Mouse (Mus musculus) megakaryocyte, adult 5-6 weeks (primary cell): Measurements from ENCODE around the gene Nudt6. TPM values are rescaled to one million over a fixed set of nuclear protein-coding genes. Genes with fewer than 3 reads are reported as not detected.

ENCODE experiments used
- ATAC-seq: 2 replicates; pipeline ENCODE4 v1.8.0; 2016; ENCODE audit warnings: mild to moderate bottlenecking, inconsistent platforms; ENCODE audit not compliant: poor library complexity, severe bottlenecking
- total RNA-seq, 2 experiments: library from RNA; stranded (forward) in 1 of 2; stranded (reverse) in 1 of 2; fragments of 153-499, 151-499 nt in 1 of 2; fragments of 221-1000, 200-1000 nt in 1 of 2; gene quantifications; 2 replicates each; pipeline versions ENCODE4 v1.2.3 to v1.2.4; 2015 to 2017

Gene Nudt6
- total RNA-seq (2015): 4.5 and 9.5 TPM in 2 replicates
- total RNA-seq (2017): 7.5 and 10.6 TPM in 2 replicates

DNA sequence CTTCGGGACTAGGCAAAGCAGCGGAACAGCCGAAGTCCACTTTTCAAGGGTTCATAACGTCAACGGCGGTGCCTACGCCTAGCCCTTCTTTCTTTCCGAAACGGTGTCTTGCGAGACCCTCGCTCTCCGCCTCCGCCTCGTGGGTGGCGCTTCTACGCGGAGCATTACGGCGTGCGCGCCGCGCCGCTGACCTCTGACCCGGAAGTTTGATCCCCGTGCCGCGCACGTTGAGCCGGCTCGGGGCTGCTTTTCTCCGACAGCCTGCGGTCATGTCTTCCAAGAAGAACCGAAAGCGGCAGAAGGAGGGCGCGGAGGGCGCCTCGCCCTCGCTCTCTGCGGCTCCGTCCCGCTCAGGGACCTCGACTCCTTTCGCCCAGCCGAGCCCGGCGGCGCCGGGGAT lies at the start of gene Nudt6:
Gene Nudt6, minus strand, starts transcription at position 140 of the 400 bp plus-strand sequence.
- peak; percentile 69 for ATAC-seq

DNA sequence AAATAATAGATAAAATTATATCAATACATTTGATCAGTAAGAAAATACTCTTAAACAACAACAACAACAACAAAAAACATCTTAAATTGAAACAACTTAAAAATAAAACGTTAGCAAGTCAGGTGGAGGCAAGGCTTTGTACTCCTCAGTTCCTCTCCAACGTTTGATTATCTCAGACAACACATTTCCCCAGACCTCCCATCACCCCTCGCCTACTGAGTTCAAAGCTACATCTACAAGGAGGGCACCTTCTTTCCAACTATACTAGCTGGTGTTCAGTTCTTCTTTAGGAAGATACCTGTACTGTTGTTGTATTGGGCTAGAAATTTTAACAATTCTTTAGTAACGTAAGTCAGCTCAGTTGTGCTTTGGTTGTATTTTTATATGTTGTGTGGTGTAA lies 49.3 kb upstream of the Nudt6 start:
- no peak for ATAC-seq

DNA sequence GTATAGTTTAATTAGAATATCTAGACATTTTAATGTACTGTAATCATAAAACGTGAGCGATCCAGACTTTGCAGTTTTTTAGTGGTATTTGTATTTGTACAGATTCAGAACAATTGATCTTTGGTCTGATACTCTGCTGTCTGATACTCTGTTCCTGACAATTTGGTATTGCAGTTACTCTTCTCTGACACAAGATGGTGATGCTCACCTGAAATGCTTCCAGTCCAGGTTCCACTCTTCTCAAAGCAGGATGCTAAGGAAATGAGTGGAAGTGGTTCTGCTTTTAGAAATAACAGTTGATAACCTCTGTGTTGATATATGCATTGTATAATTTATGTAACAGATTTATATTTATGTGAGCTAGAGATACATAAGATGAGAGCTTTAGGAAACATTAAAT lies 48.2 kb upstream of the Nudt6 start:
- ATAC-seq: no peak

DNA sequence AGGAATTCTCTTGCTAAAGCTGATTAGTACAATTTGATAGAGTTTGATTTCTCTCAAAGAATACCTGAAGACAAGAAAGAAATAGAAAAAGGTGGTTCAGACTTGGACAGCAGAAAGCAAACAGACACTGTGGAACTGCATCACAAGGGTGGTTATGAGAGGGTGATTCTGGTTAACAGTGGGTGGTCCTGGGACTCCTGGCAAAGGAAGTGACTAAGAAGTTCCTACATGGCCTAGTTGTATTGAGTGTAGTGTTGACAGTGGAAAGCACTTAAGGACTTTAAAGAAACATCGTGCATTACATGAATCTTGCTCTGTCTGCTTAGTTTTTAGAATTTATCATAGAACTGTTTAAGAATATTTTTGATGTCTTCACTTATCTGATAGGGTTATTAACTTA lies 36.0 kb upstream of the Nudt6 start:
- ATAC-seq: no peak

DNA sequence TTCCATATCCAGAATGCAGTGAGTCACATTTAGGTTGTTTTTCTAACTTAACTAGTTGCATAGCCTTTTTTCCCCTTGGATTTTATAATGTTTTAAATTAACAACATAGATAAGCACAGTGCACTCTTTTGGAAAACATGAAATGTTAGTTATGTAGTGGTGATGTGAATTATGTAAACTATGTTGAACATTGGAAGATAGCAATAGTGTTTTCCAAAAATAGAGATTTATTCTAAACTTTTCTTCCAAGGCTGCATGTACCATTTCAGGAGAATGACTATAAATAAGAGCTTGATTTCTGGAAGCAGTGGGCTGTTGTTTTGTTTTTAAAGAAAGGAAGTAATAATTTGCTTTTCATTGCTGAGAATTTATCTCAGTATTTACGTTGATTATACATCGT lies 23.4 kb upstream of the Nudt6 start:
- ATAC-seq: no peak

DNA sequence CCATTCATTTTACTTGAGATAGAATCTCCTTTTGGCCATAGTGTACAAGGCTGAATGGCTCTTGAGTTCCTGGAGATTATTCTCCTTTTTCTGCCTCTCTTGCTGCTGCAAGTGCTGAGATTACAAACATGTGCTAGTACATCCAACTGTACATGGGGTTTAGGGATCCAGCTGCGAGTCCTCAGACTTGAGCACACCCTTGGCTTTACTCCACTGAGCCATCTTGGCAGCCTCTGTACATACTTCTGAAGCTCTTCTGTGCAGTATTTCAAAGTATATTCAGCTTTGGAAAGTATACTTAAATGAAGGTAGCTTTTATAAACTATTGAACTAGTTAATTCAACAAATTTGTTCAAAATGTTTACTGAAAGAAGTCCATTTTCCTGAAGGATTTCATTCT lies 19.8 kb upstream of the Nudt6 start:
- no peak for ATAC-seq

DNA sequence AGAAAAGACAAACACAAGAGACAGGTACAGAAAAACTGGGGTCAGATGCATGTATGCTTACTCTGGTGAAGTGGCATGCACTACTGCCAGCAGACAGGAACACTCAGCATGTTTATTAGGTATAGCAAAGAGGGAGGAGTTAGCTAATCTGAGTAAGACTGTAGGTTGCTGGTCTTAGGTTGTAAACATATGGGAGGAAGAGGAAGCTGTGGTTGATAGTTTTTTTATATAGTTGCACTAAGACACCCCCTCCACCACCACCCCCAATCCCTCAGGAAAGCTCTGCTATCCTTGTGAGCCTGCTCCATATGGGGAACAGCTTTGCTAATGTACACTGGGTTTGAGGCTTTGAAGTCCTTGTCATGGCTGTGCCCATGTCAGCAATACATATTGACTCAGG lies 10.3 kb upstream of the Nudt6 start:
- ATAC-seq: no peak

DNA sequence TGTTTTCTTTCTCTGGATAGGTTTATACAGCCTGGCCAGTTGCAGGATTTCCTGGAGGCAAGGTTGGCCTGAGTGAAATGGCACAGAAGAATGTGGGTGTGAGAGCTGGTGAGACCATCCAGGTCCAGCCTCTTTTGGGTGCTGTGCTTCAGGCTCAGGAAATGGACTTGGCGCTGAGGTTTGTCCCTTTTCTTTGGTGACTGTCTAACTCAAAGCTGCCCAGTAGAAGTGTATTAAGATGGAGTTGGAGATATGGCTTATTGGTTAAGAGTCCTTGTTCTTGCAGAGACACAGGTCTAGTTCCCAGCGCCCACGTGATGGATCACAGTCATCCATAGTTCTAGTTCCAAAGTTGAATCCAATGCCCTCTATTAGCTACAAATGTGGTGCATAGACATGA lies 6.1 kb upstream of the Nudt6 start:
- no peak for ATAC-seq

DNA sequence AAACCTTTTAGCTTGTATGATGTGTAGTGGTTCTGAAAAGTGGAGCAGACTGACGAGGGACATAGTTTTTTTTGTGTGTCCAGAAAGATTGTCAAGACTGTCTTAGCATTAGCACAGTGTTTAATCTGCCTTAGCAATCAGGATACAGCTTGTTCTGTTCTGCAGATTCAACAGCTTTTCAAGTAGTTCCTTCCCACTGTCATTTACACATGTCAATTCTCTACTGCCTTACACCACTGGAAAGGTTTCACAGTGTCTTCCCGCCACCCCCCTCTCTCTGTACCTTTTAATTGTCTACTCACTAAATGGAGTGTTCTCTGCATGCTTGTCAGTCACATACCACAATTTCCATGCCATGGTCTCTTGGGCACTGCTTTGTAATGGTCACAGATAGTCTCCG lies 1.2 kb upstream of the Nudt6 start:
- ATAC-seq: no peak

DNA sequence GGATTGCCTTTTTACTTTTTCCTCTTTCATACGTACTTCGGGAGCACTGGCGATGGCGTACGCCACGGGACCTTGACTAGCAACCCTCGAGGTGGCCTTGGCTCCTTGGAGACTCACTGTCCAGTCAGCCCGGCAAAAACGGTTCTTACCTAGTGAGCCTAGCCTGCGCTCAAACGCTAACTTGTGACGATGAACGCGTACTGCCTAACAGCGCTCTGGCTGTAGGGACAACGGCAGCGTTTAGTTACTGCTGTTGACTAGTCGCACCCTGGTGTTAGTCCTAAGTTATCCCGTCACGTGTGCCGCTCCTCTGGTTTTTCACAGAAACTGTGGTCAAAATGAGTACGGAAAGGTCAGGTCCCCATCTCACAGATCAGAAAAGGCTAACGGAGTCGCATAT lies 630 bp upstream of the Nudt6 start:
- 0 out of 2 replicates have a peak, but pooled peaks have one; percentile 5 for ATAC-seq

DNA sequence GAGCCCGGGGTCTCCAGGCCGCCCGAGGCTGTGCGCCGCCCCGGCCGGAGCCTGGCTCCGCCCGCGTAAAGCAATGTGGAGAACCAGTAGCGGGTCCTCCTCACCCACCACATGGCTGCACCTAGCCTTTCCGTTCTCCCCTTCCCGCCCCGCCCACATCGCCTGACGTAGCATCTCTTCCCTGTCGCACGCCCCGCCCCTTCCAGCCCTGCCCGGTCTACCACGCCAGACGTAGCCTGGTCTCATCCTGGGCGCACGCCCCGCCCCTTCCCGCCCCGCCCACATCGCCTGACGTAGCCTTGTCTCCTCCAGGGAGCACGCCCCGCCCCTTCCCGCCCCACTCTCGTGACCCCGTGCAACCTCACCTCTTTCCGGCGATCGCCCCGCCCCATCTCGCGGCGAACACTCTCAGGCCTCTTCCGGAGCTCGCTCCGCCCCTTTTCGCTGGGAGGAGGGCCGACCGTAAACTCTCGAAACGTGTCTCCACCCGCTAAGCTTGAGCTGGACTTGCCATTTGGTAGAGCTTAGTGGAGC lies 486 bp downstream of the Nudt6 start, which contains the start of gene Spata5:
Gene Spata5, plus strand, starts transcription at position 439 of the 534 bp plus-strand sequence.
- ATAC-seq: peak; percentile 75

DNA sequence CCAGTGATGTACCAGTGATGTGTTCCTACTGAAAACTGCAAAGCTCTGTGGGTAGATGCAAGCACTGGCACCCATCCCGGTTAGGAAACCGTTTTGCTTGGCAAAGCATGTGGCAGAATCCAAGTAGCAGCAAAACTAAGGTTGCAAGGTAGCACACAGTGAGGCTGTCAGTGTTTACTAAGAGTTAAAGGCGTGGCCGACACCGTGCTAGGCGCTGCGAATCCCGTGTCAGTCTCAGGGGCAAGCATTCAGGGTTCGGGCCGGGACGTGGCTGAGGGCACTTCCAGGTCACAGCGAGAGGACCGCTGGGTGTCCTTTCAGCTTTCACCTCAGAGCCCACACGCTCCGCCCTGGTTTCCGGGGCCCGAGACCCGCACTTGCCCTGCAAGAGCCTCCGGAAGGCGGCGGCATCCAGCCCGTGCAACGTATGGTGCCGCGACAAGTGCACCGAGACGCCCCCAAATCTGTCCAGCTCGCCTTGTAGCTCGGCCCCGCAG lies 1.0 kb downstream of the Nudt6 start:
- peak; percentile 53 for ATAC-seq

DNA sequence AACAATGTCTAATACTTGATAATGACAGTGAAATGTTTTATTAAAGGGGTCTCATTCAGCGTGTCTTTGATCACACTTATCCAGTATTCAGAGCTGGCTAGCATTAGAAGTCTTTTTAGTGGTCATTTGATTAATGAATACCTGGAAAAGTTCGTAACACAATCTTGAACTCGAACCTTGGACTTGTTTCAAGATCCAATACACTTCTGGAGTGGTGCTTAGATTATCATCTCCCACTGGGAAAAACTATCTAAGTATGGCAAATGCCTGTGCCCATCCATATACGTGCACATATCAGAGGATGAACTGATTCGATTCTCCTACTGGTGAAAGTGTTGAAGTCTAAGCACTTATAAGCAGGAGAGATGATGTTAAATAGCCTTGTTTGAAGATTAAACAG lies 1.7 kb downstream of the Nudt6 start:
- no peak for ATAC-seq

DNA sequence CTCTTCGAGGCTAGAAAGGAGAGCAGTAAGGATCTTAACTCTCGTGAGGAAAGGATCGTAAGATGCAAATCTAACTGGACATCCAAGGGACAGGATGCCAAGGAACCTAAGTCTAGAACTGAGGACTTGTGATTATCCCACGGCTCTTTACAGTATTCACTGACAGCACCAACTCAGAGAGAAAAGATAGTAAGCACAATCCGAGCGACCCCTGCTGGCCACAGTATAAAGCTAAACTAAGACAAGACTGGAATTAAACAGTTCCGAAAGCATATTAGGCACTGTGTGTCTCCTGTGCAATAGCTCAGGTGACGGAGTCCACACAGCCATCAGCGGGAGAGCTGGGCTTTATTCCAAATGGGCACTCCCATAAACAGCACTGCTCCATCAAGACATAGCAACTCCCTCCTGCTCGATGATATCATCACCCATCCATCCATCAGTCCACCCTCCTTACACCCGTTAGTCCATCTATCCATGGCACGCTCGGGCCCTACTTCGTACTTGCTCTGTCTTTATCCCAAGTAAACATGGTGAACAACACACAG lies 5.5 kb downstream of the Nudt6 start:
- ATAC-seq: peak; percentile 48

DNA sequence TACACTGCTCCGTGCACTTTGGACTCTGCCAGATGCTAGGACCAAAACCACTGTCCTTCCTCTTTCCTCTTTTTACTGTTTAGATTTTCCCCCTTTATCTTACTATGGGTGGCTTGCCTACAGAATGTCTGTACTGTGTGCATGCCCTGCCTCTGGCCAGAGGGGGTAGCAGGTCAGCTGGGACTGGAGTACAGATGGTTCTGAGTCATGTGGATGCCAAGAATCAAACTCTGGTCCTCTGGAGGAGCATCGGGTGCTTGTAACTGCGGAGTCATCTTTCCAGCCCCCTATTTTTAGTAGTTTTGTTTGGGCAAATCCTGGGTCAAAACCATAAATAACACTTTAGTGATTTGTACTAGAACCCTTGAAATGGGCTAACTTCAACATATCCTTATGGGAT lies 6.6 kb downstream of the Nudt6 start:
- ATAC-seq: no peak

DNA sequence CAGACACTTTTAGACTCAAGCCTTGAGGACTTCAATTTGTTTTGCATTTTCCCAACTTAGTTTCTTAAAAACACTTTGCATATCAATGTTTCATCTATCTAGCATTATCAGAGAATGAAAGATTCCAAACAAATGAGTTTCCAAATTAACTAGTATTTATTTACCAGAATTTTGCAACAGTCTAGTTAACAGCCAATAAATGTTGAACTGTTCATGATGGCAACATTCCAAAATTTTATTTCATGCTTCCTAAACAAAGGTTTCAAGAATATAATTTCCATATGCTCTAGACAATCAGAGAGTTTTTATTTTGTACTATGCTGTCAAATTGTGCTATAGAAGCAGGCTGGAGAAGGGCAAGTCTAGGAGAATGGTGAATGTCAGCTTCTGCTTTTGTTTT lies 12.4 kb downstream of the Nudt6 start:
- no peak for ATAC-seq

DNA sequence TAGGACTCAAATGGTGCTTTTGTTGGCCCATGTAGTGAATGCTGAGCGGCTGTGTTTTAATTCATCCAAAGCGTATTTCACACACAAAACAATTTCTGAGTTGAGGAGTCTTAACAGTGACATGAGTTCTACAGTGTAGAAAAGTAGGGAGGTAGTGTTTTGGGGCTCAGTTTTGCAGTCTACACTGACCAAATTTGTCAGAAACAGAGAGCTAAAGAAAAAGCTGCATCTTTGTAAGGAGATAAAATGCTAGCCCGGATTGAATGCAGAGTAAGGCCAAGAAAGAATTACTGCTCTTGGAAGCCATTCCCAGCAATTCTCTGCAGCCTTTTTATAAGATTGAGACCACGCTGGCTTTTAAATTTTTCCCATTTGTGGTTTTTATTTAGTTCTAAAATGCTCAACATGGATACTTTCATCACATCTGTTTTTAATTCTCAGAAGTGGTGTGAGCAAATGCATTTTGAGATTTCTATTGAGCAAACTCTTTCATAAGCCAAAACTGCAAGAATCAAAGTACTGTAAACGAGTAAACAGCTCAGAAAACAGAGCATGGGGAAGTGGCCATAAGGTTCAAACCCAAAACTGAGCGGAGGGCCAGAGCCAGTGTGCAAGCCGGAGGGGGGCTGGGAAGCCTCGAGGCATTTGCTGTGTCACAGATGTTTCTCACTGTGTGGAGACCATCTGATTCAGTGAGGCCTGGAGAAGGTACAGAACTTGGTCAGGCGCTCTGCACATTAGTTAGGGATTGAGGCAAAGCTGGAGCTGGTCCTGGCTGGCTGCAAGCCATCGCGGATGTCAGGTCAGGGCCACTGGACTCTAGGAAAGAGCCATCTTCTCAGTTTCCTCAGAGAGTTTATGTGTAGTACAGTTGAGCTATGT lies 18.0 kb downstream of the Nudt6 start:
- ATAC-seq: no peak

DNA sequence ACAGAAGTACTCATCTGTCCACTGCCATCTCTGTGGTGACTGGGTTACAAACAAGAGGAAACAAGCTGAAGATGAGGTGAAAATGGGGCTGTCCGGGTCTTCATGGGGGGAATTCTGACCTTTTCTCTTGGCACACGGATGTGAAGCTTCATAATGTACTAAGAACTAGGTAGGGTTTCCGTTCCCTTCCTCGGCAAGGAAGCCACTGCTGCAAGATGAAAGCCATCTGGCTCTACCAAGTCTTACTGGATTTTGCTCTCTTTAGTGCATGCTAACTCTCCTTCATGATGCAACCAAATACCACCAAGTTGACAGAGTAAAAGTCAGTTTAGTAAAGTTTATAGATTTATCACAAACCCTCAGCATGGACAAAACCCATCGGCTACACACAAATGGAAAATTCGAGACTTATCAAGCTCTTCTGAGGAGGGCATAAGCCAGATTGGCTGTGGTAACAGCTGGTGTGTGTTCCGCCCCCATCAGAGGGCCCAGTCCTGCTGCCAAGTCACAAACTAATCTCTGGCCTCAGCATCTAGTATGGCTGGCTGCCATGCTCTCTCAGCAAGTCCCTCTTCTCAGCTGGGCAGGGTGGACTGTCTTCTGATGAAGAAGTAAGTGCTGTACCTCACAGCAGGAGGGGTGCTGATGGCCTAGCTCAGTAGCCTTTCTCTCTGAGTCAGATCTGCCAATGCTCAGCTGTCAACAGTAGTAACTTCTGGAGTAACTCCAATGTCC lies 21.2 kb downstream of the Nudt6 start:
- ATAC-seq: no peak

DNA sequence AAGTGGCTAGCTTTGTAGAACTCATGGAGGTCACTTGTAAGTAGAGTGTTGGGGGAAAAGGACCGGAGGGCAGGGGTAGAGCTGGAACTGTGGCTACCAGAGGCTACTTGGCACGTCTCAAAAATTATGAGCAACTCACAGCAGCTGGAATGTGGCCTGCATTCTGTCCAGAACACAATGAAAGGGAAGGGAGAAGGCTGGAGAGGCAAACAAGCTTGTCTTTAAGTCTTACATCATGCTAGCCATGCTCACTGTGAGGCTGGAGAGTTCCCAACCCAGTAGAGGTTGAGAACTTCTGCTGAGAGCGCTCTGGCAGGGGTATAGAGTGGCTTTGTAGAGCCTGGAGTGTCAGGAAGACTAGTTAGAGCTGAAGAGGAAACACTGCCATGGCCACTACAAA lies 22.4 kb downstream of the Nudt6 start:
- no peak for ATAC-seq

DNA sequence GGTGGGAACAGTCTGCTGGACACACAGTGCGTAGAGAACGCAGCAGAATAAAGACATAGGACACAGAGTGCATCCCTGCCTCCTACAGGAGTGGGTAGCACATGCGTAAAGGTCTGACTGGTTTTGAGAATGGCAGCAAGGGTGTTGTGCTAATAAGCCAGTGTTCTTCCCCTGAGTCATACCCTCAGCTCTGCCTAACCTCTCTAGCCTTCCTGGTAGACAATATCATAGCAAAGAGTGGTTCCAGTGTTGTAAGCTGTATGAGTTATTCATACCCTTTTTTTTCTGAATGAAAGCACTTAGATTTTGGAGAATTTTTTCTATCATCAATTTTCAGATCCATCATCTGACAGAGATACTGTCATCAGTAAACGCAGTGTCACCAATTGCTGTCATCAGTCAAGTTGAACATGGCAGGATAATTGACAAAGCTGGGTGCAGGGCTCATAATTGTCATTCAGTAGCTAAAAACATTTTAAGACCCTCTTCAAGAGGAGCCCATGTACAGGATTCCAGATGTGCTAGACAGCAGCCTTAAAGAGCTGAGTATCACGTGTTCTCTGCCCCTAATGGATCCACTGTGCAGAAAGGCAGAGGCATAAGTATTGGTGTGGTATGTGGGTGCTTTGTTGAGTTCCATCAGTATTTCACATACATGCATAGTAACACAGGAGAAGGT lies 22.9 kb downstream of the Nudt6 start:
- ATAC-seq: no peak

DNA sequence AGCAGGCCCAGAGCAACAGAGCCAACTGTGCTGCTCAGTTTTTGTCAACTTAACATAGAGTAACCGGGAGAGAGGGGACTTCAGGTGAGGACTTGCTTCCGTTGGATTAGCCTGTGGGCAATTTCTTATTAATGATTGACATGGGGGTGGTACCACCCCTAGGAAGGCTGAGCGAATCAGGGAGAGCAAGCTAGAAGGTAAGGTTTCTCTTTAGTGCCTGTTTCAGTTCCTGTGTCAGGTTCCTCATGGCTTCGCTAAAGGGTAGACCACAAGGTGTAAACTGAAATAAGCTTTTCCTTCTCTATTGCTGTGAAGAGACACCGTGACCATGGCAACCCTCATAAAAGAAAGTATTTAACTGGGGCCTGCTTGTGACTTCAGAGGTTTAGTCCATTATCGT lies 32.7 kb downstream of the Nudt6 start:
- ATAC-seq: no peak
